Mouse (Mus musculus) gastrocnemius, adult 8-10 months (tissue): ENCODE data around the gene Gata3. TPM values are rescaled to one million over a fixed set of nuclear protein-coding genes. Genes with fewer than 3 reads are reported as not detected.

Experiments
- DNase-seq, 2 experiments: peaks; one replicate each; pipeline ENCODE4 v3.0.0; 2022; ENCODE audit warnings: low spot score in 2 of 2
- total RNA-seq, 4 experiments: library from RNA; stranded (reverse); gene quantifications; 2 replicates each; pipeline ENCODE4 v1.2.4; 2022

Gene Gata3
- total RNA-seq, 4 experiments from 2014 or later: 0.24 to 1.1 (median 0.40) TPM; not detected in 1

GRCm38 (mm10) chr2:9886031-9886430, 3.8 kb downstream of the Gata3 start:
- DNase-seq: no peak

GRCm38 (mm10) chr2:9885217-9885770, 4.5 kb downstream of the Gata3 start:
- DNase-seq: no peak

- no peak for DNase-seq
Measured at GRCm38 (mm10) chr2:9884533-9885216, 5.2 kb downstream of the Gata3 start.

GRCm38 (mm10) chr2:9883803-9884532, 5.9 kb downstream of the Gata3 start:
- no peak for DNase-seq

GRCm38 (mm10) chr2:9882926-9883802, 6.7 kb downstream of the Gata3 start:
- no peak for DNase-seq

GRCm38 (mm10) chr2:9882371-9882925, 7.4 kb downstream of the Gata3 start:
- no peak for DNase-seq

- DNase-seq: no peak
Measured at GRCm38 (mm10) chr2:9881611-9882023, 8.2 kb downstream of the Gata3 start.

- no peak for DNase-seq
Measured at GRCm38 (mm10) chr2:9881051-9881591, 8.7 kb downstream of the Gata3 start, which contains the start of gene 4930412O13Rik. Gene 4930412O13Rik (plus strand): TSS chr2:9881252.

GRCm38 (mm10) chr2:9880271-9880670, 9.6 kb downstream of the Gata3 start:
- no peak for DNase-seq

GRCm38 (mm10) chr2:9879493-9879892, 10.3 kb downstream of the Gata3 start:
- DNase-seq: peak; percentile 84 to 87

- DNase-seq: no peak
Measured at GRCm38 (mm10) chr2:9879092-9879491, 10.7 kb downstream of the Gata3 start.

GRCm38 (mm10) chr2:9878564-9879081, 11.2 kb downstream of the Gata3 start:
- no peak for DNase-seq

GRCm38 (mm10) chr2:9877966-9878563, 11.8 kb downstream of the Gata3 start:
- DNase-seq: no peak

- no peak for DNase-seq
Measured at GRCm38 (mm10) chr2:9877326-9877690, 12.5 kb downstream of the Gata3 start.

- DNase-seq: no peak
Measured at GRCm38 (mm10) chr2:9876621-9877325, 13.1 kb downstream of the Gata3 start.

- no peak for DNase-seq
Measured at GRCm38 (mm10) chr2:9875676-9876357, 14.0 kb downstream of the Gata3 start.

- DNase-seq: no peak
Measured at GRCm38 (mm10) chr2:9875220-9875619, 14.6 kb downstream of the Gata3 start.

GRCm38 (mm10) chr2:9874467-9875219, 15.2 kb downstream of the Gata3 start:
- no peak for DNase-seq
